Mouse (Mus musculus) testis, adult 2 months (tissue): ENCODE data around the gene Hpca. TPM values are rescaled to one million over a fixed set of nuclear protein-coding genes. Genes with fewer than 3 reads are reported as not detected.

Experiments
- H3K27ac ChIP-seq: fragments of 200-500 bp; 2 replicates; pipeline ENCODE4 v1.5.1; 2012; ENCODE audit warnings: low read depth, low read length; ENCODE audit not compliant: control insufficient read depth, insufficient read depth
- H3K27me3 ChIP-seq: fragments of 200-500 bp; 2 replicates; pipeline ENCODE4 v1.6.1; 2012; ENCODE audit warnings: mild to moderate bottlenecking, low read length, moderate library complexity; ENCODE audit not compliant: control insufficient read depth, insufficient read depth
- H3K36me3 ChIP-seq: fragments of 200-500 bp; 2 replicates; pipeline ENCODE4 v1.6.1; 2012; ENCODE audit warnings: mild to moderate bottlenecking, low read length; ENCODE audit not compliant: control insufficient read depth, insufficient read depth
- H3K4me1 ChIP-seq: fragments of 200-500 bp; 2 replicates; pipeline ENCODE4 v1.6.1; 2012; ENCODE audit warnings: low read length; ENCODE audit not compliant: control insufficient read depth, insufficient read depth
- H3K4me3 ChIP-seq: fragments of 200-500 bp; 2 replicates; pipeline ENCODE4 v1.5.1; 2012; ENCODE audit warnings: low read depth, mild to moderate bottlenecking, low read length, moderate library complexity, mixed read lengths; ENCODE audit not compliant: control insufficient read depth
- CTCF ChIP-seq: fragments of 200-500 bp; IDR thresholded peaks from 2 replicates; pipeline ENCODE4 v1.5.1; 2012; ENCODE audit warnings: low read depth, mild to moderate bottlenecking, inconsistent platforms, low read length, moderate library complexity; ENCODE audit not compliant: control insufficient read depth, insufficient read depth, insufficient replicate concordance
- POLR2A ChIP-seq: fragments of 200-500 bp; IDR thresholded peaks from 2 replicates; pipeline ENCODE4 v1.6.1; 2012; ENCODE audit warnings: low read depth, mild to moderate bottlenecking, inconsistent platforms, low read length, moderate library complexity; ENCODE audit not compliant: control insufficient read depth
- polyA plus RNA-seq: library from polyadenylated mRNA; depleted of rRNA; stranded (reverse); fragments of >200 nt; gene quantifications from 2 replicates; pipeline ENCODE4 v1.2.3, GENCODE M21; 2012

The Hpca gene
- polyA plus RNA-seq, 1 experiment, result 10.2 TPM

GRCm38 (mm10) chr4:129113083-129113988, 8.5 kb downstream of the Hpca start:
- TF ChIP-seq CTCF (peak; percentile 93), POLR2A (no peak)
- Histone ChIP-seq H3K4me3 (peak overlapping the region; percentile 44), H3K4me1 (peaks cover 4% of the 10 kb centered on the region; the same call in 1 of the 2 replicates), H3K27ac (no peak overlapping the region), H3K36me3 (no peaks in the 10 kb centered on the region), H3K27me3 (no peaks in the 10 kb centered on the region)

- H3K4me3 ChIP-seq, result peak overlapping the region; percentile 8; the same call in 1 of the 2 replicates
- H3K36me3 ChIP-seq, result no peaks in the 10 kb centered on the region
- peaks cover 4% of the 10 kb centered on the region; the same call in 1 of the 2 replicates for H3K4me1 ChIP-seq
- TF ChIP-seq CTCF, result no peak
- no peak for TF ChIP-seq POLR2A
- H3K27ac ChIP-seq, result no peak overlapping the region
- no peaks in the 10 kb centered on the region for H3K27me3 ChIP-seq
Observed at GRCm38 (mm10) chr4:129112231-129112630, 9.6 kb downstream of the Hpca start.

GRCm38 (mm10) chr4:129111350-129111749, 10.5 kb downstream of the Hpca start:
- Histone ChIP-seq H3K27ac (no peak overlapping the region), H3K4me3 (no peak overlapping the region), H3K27me3 (no peaks in the 10 kb centered on the region), H3K36me3 (no peaks in the 10 kb centered on the region), H3K4me1 (peaks cover 4% of the 10 kb centered on the region; the same call in 1 of the 2 replicates)
- peak; percentile 48; the same call in 1 of the 2 replicates for TF ChIP-seq CTCF
- no peak for TF ChIP-seq POLR2A

GRCm38 (mm10) chr4:129110804-129111203, 11.0 kb downstream of the Hpca start:
- Histone ChIP-seq H3K4me1 (peaks cover 8% of the 10 kb centered on the region), H3K36me3 (no peaks in the 10 kb centered on the region), H3K27ac (no peak overlapping the region), H3K27me3 (no peaks in the 10 kb centered on the region), H3K4me3 (no peak overlapping the region)
- TF ChIP-seq CTCF (no peak), POLR2A (no peak)

GRCm38 (mm10) chr4:129108624-129109023, 13.2 kb downstream of the Hpca start:
- Histone ChIP-seq H3K36me3 (no peaks in the 10 kb centered on the region), H3K27ac (no peak overlapping the region), H3K4me3 (no peak overlapping the region), H3K4me1 (peaks cover 8% of the 10 kb centered on the region), H3K27me3 (no peaks in the 10 kb centered on the region)
- TF ChIP-seq POLR2A (no peak), CTCF (no peak)

GRCm38 (mm10) chr4:129107348-129107899, 14.4 kb downstream of the Hpca start:
- Histone ChIP-seq H3K4me1 (peaks cover 8% of the 10 kb centered on the region), H3K4me3 (no peak overlapping the region), H3K27ac (no peak overlapping the region), H3K36me3 (no peaks in the 10 kb centered on the region), H3K27me3 (no peaks in the 10 kb centered on the region)
- no peak for TF ChIP-seq POLR2A
- no peak for TF ChIP-seq CTCF

GRCm38 (mm10) chr4:129106073-129106472, 15.8 kb downstream of the Hpca start:
- Histone ChIP-seq H3K4me3 (no peak overlapping the region), H3K27me3 (no peaks in the 10 kb centered on the region)
- TF ChIP-seq CTCF (no peak), POLR2A (no peak)

GRCm38 (mm10) chr4:129105356-129105755, 16.5 kb downstream of the Hpca start, which contains the start of gene Tmem54:
Gene Tmem54, plus strand, starts transcription at chr4:129105548.
- no peaks in the 10 kb centered on the region for H3K36me3 ChIP-seq
- H3K4me1 ChIP-seq, result peaks cover 5% of the 10 kb centered on the region; the same call in 1 of the 2 replicates
- TF ChIP-seq POLR2A (no peak), CTCF (no peak)
- no peaks in the 10 kb centered on the region for H3K27me3 ChIP-seq
- H3K27ac ChIP-seq, result no peak within 1 kb of the TSS
- H3K4me3 ChIP-seq, result no peak within 1 kb of the TSS

More at GRCm38 (mm10) chr4:129106073-129106472, 15.8 kb downstream of the Hpca start:
- Histone ChIP-seq H3K4me1 (peaks cover 5% of the 10 kb centered on the region; the same call in 1 of the 2 replicates), H3K27ac (no peak overlapping the region), H3K36me3 (no peaks in the 10 kb centered on the region)
